Mouse (Mus musculus): ENCODE data around the gene Cables2.

DNA sequence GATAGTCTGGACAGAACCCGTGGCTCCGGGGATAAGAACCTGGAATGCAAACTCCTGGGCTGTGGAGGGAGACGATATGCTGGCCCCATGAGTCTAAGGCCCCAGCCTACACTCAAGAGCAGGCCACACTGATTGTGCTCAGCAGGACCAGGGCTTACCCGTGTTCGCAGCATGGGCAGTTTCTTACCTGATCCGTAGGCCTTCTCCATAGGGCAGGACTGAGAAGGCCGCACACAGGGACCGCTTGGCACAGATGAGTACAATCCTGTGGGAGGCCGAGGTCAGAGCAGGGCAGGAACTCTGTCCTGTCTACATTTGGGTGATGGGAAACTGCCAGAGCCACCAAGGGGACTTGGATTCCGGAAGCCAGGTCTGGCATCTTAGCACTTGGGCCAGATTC is 10.4 kb downstream of the Cables2 start:
- TF ChIP-seq TAL1 (IDR thresholded peaks at IDR 0.05; ENCODE audit: low read length) (no peak), GATA1 (IDR thresholded peaks at IDR 0.05; ENCODE audit: low read length) (no peak)
